Mouse (Mus musculus) brain, embryonic 14.5 days (tissue): ENCODE results near the gene Krt32.

Source experiments
- CTCF ChIP-seq: fragments of 200-500 bp; IDR thresholded peaks from 2 replicates; pipeline ENCODE4 v1.5.1; 2012; ENCODE audit warnings: inconsistent platforms, mild to moderate bottlenecking, moderate library complexity, borderline replicate concordance; ENCODE audit not compliant: insufficient read depth, insufficient read length; ENCODE audit errors: extremely low read depth
- POLR2A ChIP-seq: fragments of 200-500 bp; IDR thresholded peaks from 2 replicates; pipeline ENCODE4 v1.6.1; 2012; ENCODE audit warnings: mild to moderate bottlenecking, inconsistent platforms, borderline replicate concordance; ENCODE audit not compliant: poor library complexity, insufficient read depth, insufficient read length, severe bottlenecking; ENCODE audit errors: extremely low read depth

GRCm38 (mm10) chr11:100046303-100046866 is 41.6 kb downstream of the Krt32 start:
- TF ChIP-seq CTCF = no peak
- TF ChIP-seq POLR2A = no peak
